Mouse (Mus musculus) ES-E14 (cell line): ENCODE measurements around the gene Chd4.

Experiments
- HCFC1 ChIP-seq: IDR thresholded peaks from 2 replicates; pipeline ENCODE4 v1.6.1; 2012; ENCODE audit warnings: low read length, inconsistent platforms, borderline replicate concordance; ENCODE audit not compliant: insufficient read depth
- MAFK ChIP-seq: IDR thresholded peaks from 2 replicates; pipeline ENCODE4 v1.6.1; 2014; ENCODE audit warnings: mild to moderate bottlenecking, low read depth, low read length, inconsistent platforms; ENCODE audit not compliant: insufficient read depth
- ZC3H11A ChIP-seq: IDR thresholded peaks from 2 replicates; pipeline ENCODE4 v1.6.1; 2012; ENCODE audit warnings: low read depth, mild to moderate bottlenecking, inconsistent platforms, low read length, borderline replicate concordance

- no peak for TF ChIP-seq ZC3H11A
- TF ChIP-seq MAFK, result no peak
- no peak for TF ChIP-seq HCFC1
Observed at GRCm38 (mm10) chr6:125129710-125130402, 34.1 kb downstream of the Chd4 start.
